Mouse (Mus musculus): ENCODE data around the gene Cmtm5.
"Not testable (repeated sequence)": the region's sequence is repeated elsewhere in the genome, so short reads cannot be mapped to it uniquely, and the experiment has no call there.

Cmtm5 gene

DNA sequence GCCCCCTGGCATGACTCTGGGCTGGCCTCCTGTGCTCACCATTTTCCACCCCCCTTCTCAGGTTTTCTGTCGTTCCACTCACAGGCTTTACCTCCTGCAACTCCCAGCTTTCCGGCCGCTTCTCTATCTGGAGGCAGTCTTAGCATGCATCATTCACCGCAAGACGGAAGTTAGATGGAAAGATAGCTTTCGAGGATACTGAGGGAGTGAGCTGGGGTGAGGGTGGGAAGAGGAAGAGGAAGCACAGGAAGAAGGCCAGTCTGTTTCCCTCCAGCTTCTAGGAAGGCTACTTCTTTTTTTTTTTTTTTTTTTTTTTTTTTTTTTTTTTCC, 735 bp downstream of the Cmtm5 start:
- no peak for DNase-seq

DNA sequence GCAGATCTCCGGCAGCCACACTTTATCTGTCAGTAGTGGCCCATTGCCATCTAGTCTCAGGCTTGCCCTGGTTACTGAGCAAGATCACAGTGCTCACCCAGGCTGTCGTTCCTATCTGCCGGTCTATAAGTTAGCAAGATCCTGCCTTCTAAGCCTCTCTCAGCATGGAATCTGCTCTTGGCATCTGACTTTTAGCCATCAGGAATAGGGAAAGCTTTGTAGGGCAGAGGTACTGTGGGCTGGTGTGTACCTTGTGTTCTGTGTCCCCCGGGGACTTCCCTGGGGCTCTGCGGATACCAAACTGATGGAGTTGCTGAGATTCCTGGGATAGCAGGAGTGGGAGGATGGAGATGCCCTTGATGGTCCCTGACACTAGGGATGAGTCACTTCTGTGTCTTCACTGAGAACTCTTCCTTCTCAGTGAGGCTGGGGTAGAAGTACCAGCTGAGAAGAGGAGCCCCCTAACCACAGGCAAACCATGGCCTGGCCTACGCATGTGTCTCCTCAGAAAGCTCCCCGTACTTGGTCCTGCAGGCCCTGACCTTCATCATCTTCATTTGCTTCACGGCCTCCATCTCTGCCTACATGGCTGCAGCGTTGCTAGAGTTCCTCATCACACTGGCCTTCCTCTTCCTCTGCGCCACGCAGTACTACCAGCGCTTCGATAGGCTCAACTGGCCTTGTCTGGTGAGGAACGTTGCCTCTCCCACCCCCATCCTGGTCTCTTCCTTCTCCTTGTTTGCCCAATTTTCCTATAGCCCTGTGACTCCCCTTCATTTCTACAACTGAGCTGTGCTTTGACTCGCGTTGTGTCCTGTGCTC, 1.5 kb downstream of the Cmtm5 start:
- no peak for DNase-seq

DNA sequence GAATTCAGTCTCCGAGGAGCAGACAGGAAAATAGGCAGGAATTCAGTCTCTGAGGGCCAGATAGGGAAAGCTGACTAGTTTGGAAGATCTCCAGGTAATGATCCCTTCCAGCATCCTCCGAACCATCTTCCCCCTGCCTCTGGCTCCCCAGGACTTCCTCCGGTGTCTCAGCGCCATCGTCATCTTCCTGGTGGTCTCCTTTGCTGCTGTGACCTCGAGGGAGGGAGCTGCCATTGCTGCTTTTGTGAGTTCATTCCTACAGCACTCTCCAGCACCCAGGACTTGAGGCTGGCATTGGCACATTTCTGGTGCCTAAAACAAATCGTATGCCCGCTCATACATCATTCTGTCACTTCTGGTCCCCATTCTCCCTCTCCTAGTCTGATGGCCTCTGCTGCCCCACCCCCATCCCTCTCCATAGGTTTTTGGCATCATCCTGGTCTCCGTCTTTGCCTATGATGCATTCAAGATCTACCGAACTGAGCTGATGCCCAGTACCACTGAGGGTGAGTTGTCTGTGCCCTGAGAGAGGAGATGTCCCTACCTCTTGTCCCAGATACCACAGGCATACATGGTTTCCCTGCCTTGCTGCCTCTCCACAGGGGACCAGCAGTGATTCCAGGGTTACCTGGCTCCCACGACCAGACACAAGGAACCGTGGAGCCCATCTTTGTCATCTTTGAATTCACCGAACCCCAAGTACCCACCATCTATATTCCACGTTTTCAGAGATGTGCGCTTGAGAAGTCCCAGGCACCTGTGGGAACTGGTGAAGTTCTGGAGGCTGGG, 2.6 kb downstream of the Cmtm5 start:
- no peak for DNase-seq

DNA sequence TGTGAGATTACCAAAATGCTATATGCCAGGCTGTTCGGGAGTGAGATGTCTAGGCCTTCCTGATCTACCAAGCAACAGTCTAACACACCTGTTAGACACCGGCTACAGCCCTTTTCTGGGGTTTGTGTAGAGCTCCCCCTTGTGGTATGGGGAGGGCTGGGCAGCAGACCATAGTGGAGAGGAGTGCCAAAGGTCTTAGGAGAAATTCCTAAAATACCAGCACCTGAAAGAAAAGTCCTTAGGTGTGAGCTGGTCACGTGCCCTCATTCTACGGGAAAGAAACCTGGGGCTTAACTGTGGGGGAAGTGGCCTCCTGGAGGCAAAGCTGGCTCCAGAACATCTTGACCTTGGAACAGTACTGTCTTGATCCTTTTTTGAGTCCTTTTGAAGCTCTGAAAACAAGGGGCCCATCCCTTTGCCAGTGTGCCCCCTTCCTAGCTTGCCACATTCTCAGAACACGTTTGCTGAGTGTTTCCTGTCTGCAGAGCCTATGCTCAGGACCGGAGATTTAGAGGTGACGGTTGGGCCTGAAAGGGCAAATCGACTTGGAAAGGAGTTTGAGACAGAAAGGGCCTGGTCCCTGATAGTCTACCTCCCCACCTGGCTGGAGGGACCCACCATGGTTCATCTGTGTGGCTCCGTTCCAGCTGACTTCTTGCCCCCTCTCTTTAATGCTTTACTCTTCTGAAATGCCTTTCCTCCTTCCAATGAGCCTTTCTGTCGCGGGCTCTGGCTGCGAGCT, 3.5 kb downstream of the Cmtm5 start:
- DNase-seq = peak; percentile 75

DNA sequence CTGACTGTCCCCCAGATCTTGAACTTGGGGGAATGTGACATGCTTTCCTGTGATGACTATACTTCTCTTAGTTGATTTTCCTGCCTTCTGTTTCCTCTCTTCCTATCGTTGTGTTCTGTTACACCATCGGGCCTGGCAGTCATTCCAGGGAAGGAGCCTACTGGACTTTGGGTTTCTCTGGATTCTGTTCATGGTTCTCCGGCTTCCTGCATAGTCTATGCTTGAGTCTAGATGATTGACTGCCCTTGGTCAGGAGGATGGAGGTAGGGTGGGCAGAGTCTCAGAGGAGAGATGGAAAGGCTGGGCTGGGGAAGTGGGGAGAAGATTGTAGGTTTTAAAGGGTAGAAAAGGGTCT, 4.1 kb downstream of the Cmtm5 start:
- DNase-seq = no peak

DNA sequence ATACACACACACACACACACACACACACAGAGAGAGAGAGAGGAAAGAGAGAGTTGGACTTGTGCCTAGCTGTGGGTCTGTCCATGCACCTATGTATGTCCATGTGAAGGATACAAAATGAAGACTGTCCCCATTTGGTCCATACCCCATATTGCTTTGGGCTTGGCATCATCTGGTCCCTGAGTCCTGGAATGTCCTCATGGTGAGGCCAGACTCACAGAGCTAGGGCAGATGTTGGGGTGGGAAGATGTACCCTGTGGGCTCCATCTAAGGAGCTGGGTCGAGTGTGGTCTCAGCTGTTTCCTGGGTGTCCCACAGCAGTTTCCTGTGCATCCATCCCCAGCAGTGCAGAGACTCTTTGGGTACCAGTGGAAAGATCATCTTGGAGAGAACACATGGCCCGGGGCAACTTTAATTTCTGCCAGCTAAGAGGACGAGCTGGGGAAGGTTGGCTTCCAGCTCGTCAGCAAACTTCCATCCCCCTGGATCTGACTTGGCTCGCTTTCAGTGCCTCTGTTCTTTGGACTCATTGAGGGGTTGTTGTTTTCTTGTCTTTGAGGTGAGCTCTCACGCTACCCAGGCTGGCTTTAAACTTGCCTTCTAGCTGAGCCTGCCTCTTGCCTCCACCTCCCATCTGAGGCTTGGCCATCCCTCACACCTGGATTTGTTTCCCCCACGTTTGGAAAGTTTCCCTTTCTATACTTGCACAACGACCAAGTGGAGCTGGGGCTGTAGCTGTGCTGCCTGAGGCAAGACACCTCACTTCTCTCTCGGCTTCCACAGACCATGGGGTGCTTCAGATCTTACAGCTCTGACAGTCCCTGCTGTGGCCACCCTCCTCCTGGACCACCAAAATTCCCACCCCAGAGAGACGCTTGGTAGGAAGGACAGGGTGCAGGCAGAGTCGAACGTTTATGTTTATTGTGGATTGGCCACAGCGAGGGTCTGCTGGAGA, 5.2 kb downstream of the Cmtm5 start:
- no peak for DNase-seq

DNA sequence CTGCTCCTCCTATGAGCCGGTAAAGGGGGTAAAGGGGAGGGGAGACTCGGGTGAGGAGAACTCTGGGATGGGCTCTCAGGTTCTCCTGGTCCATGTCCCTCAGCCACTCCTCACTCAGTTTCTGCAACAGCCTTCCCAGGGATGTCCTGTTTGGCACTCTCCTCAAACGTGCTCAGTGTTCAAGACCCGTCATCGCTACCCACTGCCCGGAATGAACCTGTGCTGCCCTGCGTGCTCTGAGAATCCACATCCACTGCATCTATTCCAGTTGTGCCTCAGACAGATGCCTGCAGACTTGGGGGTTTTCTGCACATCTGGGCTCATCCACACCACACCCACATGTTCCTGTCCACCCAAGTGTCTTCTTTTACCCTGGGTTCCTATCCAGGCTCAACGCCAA, 6.4 kb downstream of the Cmtm5 start:
- no peak for DNase-seq

DNA sequence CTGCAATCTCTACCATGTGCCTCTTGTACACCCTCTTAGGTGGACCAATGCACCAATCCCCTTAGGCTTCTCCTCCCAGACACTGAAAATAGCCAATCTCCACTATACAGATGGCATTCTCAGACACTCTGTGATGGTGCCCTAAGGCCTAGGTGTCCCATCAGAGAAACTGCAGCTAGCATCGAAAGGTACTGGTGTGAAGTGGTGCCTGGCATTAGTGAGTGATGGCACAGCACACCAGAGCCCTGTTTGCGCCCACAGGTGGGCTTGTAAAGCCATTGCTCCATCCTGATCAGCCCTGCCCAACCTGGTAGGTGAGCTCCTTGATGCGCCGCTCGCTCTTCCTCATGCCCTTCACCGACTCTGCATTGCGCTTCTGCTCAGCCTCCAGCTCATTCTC, 7.9 kb downstream of the Cmtm5 start:
- DNase-seq = no peak

DNA sequence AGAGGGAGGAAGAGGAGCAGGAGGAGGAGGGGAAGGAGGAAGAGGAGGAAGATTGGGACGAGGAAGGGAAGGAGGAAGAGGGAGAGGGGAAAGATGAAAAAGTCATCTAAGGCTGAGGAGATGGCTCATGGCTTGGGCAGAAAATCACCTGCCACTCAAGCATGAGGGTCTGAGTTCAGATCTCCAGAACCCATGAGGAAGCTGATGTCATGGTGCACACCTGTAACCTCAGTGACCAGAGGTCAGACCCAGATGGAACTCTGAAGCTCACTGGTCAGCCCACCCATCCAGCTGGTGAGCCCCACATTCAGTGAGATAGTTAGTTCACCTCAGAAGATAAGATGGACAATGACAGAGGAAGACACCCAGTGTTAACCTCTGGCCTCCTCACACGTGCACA, 8.9 kb downstream of the Cmtm5 start:
- no peak for DNase-seq

DNA sequence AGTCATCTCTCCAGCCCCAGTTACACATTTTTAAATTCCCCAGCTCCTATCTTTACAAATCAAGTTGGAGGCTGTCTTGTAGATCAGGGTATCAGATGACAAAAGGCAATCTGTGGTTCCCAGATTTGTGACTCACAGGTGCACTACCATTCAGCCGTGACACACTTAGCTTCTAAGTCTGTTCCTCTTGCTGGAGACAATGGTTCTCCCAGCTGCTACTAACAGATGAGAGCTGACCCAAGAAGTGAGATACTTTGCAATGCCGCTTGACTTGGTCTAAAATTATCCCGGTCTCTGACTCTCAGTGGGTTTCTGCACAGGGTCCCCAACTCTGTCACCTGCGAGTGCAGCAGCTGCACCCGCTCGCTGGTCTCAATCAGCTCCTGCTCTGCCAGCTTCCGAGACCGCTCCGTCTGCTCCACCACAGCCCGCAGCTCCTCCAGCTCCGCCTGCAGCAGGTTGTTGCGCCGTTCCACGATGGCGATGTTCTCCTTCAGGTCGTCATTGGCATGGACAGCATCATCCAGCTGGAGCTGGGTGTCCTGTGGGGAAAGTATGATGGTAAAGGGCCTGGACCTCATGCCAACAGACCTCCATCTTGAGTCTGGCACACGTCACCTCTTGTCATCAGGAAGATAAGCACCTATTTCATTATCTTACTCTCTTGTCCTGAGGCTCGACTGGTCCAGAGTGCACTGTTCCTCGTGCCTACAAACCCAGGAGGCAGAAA, 10.1 kb downstream of the Cmtm5 start:
- no peak for DNase-seq

DNA sequence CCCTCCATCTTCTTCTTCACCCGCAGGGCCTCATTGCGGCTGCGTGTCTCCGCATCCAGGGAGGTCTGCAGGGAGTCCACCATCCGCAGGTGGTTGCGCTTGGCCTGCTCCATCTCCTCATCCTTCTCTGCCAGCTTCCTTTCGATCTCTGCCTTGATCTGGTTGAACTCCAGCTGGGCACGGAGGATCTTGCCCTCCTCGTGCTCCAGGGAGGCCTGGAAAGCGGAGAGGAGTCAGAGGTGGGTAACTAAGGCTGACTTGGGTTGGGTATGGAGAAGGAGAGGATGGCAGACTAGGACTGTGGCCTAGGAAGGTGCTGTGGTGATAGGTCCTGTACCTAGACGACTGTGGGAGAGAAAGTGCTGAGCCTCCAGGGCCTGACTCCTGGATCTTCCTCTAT, 10.9 kb downstream of the Cmtm5 start:
- DNase-seq = not testable (repeated sequence)

DNA sequence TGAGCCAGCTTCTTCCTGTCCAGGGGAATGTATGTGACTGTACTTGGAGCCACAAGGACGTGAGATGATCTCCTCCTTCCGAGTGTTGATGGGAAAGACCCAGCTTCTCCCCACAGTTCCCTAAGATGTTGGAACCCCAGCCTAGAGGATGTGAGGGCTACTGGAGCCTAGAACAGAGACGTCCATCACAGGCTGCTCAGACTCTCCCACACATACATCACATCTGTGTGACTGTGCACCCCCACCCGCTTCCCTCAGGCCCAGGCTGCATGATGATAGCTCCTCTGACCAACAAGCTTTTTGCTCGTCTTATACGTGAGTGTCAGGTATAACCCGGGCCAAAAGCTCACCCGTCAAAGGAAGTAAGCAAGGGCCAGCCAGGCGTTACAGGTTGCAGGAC, 12.7 kb downstream of the Cmtm5 start:
- DNase-seq = no peak

DNA sequence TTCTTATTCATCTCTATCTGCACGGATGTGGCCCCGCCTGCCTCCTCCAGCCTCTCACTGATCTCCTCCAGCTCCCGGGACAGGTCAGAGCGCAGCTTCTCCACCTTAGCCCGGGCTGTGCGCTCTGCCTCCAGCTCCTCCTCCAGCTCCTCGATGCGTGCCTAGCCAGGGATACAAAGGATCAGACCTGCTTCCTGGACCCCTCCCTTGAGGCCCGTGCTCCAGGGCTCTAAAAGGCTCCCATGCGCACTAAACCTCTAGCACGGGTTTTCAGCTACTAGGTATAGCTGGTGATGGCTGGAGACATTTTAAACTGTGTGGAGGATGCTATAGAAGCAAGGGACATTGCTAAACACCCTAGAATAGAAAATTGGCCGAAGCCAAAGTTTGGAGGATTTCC, 14.4 kb downstream of the Cmtm5 start:
- DNase-seq = no peak

DNA sequence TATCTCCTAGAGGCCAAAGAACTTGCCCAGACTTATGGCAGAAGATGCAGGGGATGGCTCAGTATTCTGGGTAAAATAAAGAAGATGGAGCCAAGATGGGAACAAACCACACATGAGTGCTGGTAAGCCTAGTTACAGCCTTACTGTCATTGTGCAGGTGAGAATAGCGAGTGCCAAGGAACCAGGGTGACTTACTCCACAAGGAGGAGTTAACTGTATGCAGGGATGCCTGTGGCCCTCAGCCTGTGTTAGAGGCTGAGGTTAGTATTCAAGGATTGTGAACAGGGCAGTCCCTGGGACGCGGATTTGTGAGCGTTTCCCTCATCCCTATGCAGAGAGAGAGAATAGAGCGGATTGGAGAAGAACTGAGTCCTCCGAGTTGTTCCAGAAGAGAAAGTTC, 15.5 kb downstream of the Cmtm5 start:
- DNase-seq = no peak

DNA sequence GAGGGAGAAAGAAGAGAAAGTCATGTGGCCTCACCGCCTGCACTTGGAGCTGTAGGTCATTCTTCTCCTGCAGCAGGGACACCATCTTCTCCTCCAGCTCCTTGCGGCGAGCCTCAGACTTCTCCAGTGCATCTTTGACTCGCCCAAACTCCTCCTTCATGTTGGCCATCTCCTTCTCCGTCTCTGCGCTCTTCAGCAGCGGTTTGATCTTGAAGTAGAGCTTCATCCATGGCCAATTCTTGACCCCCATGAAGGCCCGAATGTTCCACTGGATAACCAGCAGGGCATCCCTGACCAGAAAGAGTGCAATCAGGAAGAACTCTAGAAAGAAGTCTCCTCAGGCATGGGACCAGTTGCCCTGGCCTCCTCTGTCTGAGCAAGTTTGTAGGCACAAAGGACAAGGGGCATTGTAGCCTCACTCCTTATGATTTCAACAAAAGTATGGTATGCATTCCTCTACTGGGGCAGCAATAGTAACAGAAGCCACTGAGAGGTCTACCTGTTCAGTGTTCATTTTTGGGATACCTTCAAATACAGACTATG, 17.7 kb downstream of the Cmtm5 start:
- DNase-seq = no peak

DNA sequence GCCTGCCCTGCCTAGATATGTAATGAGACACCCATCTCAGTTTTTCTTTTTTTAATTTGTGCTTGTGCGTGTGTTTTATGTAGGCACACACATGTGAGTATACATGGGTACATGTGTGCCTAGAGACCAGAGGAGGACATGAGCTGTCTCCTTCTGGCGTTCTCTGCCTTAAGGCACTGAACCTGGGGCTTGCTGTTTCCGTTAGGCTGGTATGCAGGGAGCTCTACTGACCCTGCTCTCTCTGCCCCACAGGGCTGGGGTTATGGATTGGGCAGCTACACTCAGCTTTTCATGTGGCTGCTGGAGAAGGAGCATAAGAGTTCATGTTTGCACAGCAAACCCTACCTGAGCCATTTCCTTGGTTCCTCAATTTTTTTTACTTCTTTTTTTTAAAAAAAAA, 18.4 kb downstream of the Cmtm5 start:
- no peak for DNase-seq

DNA sequence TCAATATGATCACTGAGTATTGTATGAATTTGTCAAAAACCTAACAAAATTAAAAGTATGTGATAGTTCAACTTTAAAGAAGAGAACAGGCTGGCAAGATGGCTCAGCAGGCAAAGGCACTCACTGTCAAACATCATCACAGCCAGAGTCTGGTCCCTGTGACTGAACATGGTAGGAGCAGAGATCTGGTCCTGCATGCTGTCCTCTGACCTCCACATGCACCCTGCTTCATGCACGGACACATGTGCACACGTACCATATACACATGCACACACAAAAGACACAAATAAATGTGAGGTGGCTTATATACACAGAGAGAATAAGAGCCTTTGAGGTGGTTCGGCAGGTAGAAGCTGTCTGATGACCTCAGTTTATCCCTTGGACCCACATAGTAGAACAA, 19.4 kb downstream of the Cmtm5 start:
- DNase-seq = no peak

DNA sequence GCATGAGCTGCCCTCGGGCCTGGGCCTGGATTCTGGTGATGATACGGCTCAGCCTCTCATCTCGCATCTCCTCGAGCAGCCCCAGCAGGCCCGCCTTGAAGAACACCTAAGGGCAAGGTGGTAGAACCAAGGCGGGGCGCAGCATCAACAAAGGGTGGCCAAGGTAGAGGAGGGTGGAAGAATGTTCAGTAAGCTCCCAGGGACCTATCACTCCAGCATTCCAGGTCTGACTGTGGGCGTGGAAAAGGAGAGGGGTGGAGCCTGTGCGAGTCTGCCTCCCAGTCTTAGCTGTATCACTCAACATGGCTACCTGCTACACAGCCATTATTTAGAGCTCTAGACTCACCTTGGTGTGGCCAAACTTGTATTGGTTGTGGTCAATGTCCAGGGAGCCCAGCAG, 20.5 kb downstream of the Cmtm5 start:
- no peak for DNase-seq

DNA sequence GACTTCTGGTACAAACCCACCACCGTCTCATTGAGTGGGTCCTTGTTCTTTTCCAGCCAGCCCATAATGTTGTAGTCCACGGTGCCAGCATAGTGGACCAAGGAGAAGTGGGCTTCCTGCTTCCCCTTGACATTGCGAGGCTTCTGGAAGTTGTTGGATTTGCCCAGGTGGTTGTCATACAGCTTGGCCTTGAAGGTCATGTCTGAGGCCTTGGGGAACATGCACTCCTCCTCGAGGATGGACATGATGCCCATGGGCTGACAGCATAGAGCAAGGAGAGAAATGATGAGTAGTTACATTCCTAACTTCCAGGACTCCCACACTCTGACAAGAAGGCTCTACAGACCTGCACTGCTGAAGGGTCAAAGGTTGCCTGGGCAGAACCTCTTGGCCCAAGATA, 22.4 kb downstream of the Cmtm5 start:
- no peak for DNase-seq

DNA sequence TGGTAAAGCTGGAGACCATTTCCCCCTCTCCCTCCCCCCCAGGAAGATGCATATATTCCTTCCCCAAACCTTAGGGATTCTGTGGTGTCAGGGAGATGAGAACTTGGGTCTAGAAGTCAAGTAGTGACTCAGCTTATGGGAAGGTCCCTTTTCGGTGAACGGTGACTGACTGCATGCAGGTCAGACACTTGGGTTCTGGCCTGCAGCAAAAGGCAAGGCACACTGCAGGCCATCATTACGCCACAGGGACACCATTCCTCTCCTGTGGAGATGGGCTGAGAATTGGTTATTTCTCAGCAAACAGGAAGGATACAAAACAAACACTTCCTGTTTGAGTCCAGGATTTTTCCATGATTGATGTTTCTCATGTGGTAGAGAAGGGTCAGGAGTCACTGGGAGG, 23.1 kb downstream of the Cmtm5 start:
- no peak for DNase-seq

DNA sequence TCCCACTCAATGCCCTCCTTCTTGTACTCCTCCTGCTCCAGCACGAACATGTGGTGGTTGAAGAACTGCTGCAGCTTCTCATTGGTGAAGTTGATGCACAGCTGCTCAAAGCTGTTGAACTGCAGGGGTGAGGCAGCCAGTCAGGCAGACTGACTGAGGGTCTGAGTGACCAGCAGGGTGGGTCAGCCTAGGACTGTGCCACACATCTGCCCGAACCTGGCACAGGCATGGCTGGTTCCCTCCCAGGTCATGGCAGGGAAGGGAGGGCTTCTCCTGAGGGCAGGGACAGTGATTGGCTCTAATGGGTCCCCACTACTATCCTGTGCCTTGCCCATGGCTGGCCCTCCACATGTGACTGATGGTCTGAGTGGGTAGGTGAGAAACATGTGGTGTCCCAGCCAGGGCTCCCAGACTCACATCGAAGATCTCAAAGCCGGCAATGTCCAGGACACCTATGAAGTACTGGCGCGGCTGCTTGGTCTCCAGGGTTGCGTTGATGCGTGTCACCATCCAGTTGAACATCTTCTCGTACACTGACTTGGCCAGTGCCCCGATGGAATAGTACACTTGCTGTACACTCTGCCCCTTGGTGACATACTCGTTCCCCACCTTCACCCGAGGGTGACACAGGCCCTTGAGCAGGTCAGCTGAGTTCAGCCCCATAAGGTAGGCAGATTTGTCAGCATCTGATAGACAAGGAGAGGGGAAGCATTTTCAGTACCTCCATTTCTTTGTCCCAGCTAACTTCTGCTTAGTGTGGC, 24.0 kb downstream of the Cmtm5 start:
- not testable (repeated sequence) for DNase-seq
